Mouse (Mus musculus): Measurements from ENCODE around the gene 1810013L24Rik. TPM values are rescaled to one million over a fixed set of nuclear protein-coding genes. Genes with fewer than 3 reads are reported as not detected.
A peak's percentile ranks its signal among the peaks of the same experiment; 100 is the strongest.

1810013L24Rik gene
- polyA plus RNA-seq, 1 experiment, result 38.6 TPM

GRCm38 (mm10) chr16:8791949-8792557 is 37.8 kb upstream of the 1810013L24Rik start, which contains the start of gene Usp7:
TSS of gene Usp7 (minus strand) at chr16:8792308.
- Histone ChIP-seq H3K27ac (ENCODE audit: control insufficient read depth, insufficient read depth, low read depth, low read length, poor library complexity) (no peak within 1 kb of the TSS), H3K4me1 (ENCODE audit: control insufficient read depth, insufficient read depth, low read length) (no peaks in the 10 kb centered on the region), H3K4me3 (replicated peaks; ENCODE audit: control insufficient read depth, low read depth, low read length) (no peak within 1 kb of the TSS)
- 86% methylated on average over 20 of the region's 20 CpGs for WGBS
- no peak for TF ChIP-seq CTCF (IDR thresholded peaks at IDR 0.05; ENCODE audit: control insufficient read depth, insufficient read depth, low read length)
- TF ChIP-seq POLR2A (IDR thresholded peaks at IDR 0.05; ENCODE audit: borderline replicate concordance, control insufficient read depth, low read depth, low read length), result no peak

GRCm38 (mm10) chr16:8794952-8795351 is 34.9 kb upstream of the 1810013L24Rik start:
- Histone ChIP-seq H3K4me1 (ENCODE audit: control insufficient read depth, insufficient read depth, low read length) (no peaks in the 10 kb centered on the region), H3K4me3 (replicated peaks; ENCODE audit: control insufficient read depth, low read depth, low read length) (no peak overlapping the region), H3K27ac (ENCODE audit: control insufficient read depth, insufficient read depth, low read depth, low read length, poor library complexity) (no peak overlapping the region)
- TF ChIP-seq CTCF (IDR thresholded peaks at IDR 0.05; ENCODE audit: control insufficient read depth, insufficient read depth, low read length) (peak; percentile 46; the same call in 1 of the 2 replicates), POLR2A (IDR thresholded peaks at IDR 0.05; ENCODE audit: borderline replicate concordance, control insufficient read depth, low read depth, low read length) (no peak)
- WGBS, result 5% methylated on average over 3 of the region's 3 CpGs

GRCm38 (mm10) chr16:8795906-8796305 is 34.0 kb upstream of the 1810013L24Rik start:
- no peaks in the 10 kb centered on the region for H3K4me1 ChIP-seq (ENCODE audit: control insufficient read depth, insufficient read depth, low read length)
- no peak overlapping the region for H3K27ac ChIP-seq (ENCODE audit: control insufficient read depth, insufficient read depth, low read depth, low read length, poor library complexity)
- TF ChIP-seq POLR2A (IDR thresholded peaks at IDR 0.05; ENCODE audit: borderline replicate concordance, control insufficient read depth, low read depth, low read length) (no peak), CTCF (IDR thresholded peaks at IDR 0.05; ENCODE audit: control insufficient read depth, insufficient read depth, low read length) (no peak)
- H3K4me3 ChIP-seq (replicated peaks; ENCODE audit: control insufficient read depth, low read depth, low read length), result no peak overlapping the region
- 76% methylated on average over 2 of the region's 2 CpGs for WGBS

GRCm38 (mm10) chr16:8806703-8807102 is 23.2 kb upstream of the 1810013L24Rik start:
- Histone ChIP-seq H3K4me1 (ENCODE audit: control insufficient read depth, insufficient read depth, low read length) (no peaks in the 10 kb centered on the region; the same call in 1 of the 2 replicates), H3K4me3 (replicated peaks; ENCODE audit: control insufficient read depth, low read depth, low read length) (no peak overlapping the region), H3K27ac (ENCODE audit: control insufficient read depth, insufficient read depth, low read depth, low read length, poor library complexity) (no peak overlapping the region)
- peak; percentile 69 for TF ChIP-seq CTCF (IDR thresholded peaks at IDR 0.05; ENCODE audit: control insufficient read depth, insufficient read depth, low read length)
- no peak for TF ChIP-seq POLR2A (IDR thresholded peaks at IDR 0.05; ENCODE audit: borderline replicate concordance, control insufficient read depth, low read depth, low read length)
- 24% methylated on average over 4 of the region's 4 CpGs for WGBS

- no peak for TF ChIP-seq CTCF (IDR thresholded peaks at IDR 0.05; ENCODE audit: control insufficient read depth, insufficient read depth, low read length)
- TF ChIP-seq POLR2A (IDR thresholded peaks at IDR 0.05; ENCODE audit: borderline replicate concordance, control insufficient read depth, low read depth, low read length), result no peak
- H3K4me3 ChIP-seq (replicated peaks; ENCODE audit: control insufficient read depth, low read depth, low read length), result peak overlapping the region; percentile 2
- peak overlapping the region; percentile 32 for H3K27ac ChIP-seq (ENCODE audit: control insufficient read depth, insufficient read depth, low read depth, low read length, poor library complexity)
- whole genome bisulfite sequencing, result 78% methylated on average over 14 of the region's 14 CpGs
- no peaks in the 10 kb centered on the region; the same call in 1 of the 2 replicates for H3K4me1 ChIP-seq (ENCODE audit: control insufficient read depth, insufficient read depth, low read length)
Measured at GRCm38 (mm10) chr16:8810399-8811127, 19.3 kb upstream of the 1810013L24Rik start.

GRCm38 (mm10) chr16:8817872-8818271 is 12.0 kb upstream of the 1810013L24Rik start:
- 71% methylated on average over 4 of the region's 4 CpGs for WGBS
- TF ChIP-seq POLR2A (IDR thresholded peaks at IDR 0.05; ENCODE audit: borderline replicate concordance, control insufficient read depth, low read depth, low read length), result no peak
- TF ChIP-seq CTCF (IDR thresholded peaks at IDR 0.05; ENCODE audit: control insufficient read depth, insufficient read depth, low read length), result no peak
- Histone ChIP-seq H3K4me3 (replicated peaks; ENCODE audit: control insufficient read depth, low read depth, low read length) (no peak overlapping the region), H3K27ac (ENCODE audit: control insufficient read depth, insufficient read depth, low read depth, low read length, poor library complexity) (no peak overlapping the region), H3K4me1 (ENCODE audit: control insufficient read depth, insufficient read depth, low read length) (no peaks in the 10 kb centered on the region; the same call in 1 of the 2 replicates)

GRCm38 (mm10) chr16:8821429-8821828 is 8.5 kb upstream of the 1810013L24Rik start:
- whole genome bisulfite sequencing, result 81% methylated on average over 1 of the region's 1 CpGs
- Histone ChIP-seq H3K4me1 (ENCODE audit: control insufficient read depth, insufficient read depth, low read length) (peaks cover 1% of the 10 kb centered on the region; the same call in 1 of the 2 replicates), H3K4me3 (replicated peaks; ENCODE audit: control insufficient read depth, low read depth, low read length) (no peak overlapping the region), H3K27ac (ENCODE audit: control insufficient read depth, insufficient read depth, low read depth, low read length, poor library complexity) (no peak overlapping the region)
- TF ChIP-seq POLR2A (IDR thresholded peaks at IDR 0.05; ENCODE audit: borderline replicate concordance, control insufficient read depth, low read depth, low read length), result no peak

GRCm38 (mm10) chr16:8822586-8822985 is 7.3 kb upstream of the 1810013L24Rik start:
- Histone ChIP-seq H3K4me1 (ENCODE audit: control insufficient read depth, insufficient read depth, low read length) (peaks cover 1% of the 10 kb centered on the region; the same call in 1 of the 2 replicates), H3K4me3 (replicated peaks; ENCODE audit: control insufficient read depth, low read depth, low read length) (no peak overlapping the region), H3K27ac (ENCODE audit: control insufficient read depth, insufficient read depth, low read depth, low read length, poor library complexity) (no peak overlapping the region)
- TF ChIP-seq POLR2A (IDR thresholded peaks at IDR 0.05; ENCODE audit: borderline replicate concordance, control insufficient read depth, low read depth, low read length) (no peak), CTCF (IDR thresholded peaks at IDR 0.05; ENCODE audit: control insufficient read depth, insufficient read depth, low read length) (no peak)
- 73% methylated on average over 4 of the region's 4 CpGs for WGBS
